Mouse (Mus musculus): ENCODE results near the gene Gphn.

GRCm38 (mm10) chr12:78249151-78249550 is 23.0 kb downstream of the Gphn start:
- TF ChIP-seq CTCF (IDR thresholded peaks at IDR 0.05; ENCODE audit: borderline replicate concordance, insufficient read depth, low read depth, low read length) (no peak), POLR2A (IDR thresholded peaks at IDR 0.05; ENCODE audit: borderline replicate concordance, insufficient read depth, low read length) (no peak)

Measured in cerebellum, adult 2 months (tissue).